Comparison of ENCODE assay signal across 18 mouse cellular contexts in genomic region chr12:31709665-31710064, GRCm38 (mm10). TPM values are rescaled to one million over a fixed set of nuclear protein-coding genes. Genes with fewer than 3 reads are reported as not detected.
DNase-seq lines count a peak whose midpoint lies in the region; ATAC-seq and TF ChIP-seq lines count a peak whose summit lies in the region.
"Had no signal": no experiment of that assay in that cellular context is flagged by ENCODE, and none has a peak within 500 bp of the region (broad histone marks: within the 10 kb centered on the region; RNA-seq: fewer than 3 reads in every experiment).

No protein-coding gene starts in this region.

- H3K79me2 ChIP-seq in heart, adult 2 months (replicated peaks; ENCODE audit: control insufficient read depth, insufficient read depth, low read length), result no peaks in the 10 kb centered on the region

- H3K4me1 ChIP-seq in heart, adult 2 months (ENCODE audit: control insufficient read depth, insufficient read depth, low read length), result no peaks in the 10 kb centered on the region
- H3K4me1 ChIP-seq in hindbrain, embryonic 13.5 days (replicated peaks), result peaks cover 15% of the 10 kb centered on the region
- H3K4me1 ChIP-seq in hindbrain, embryonic 11.5 days (replicated peaks; ENCODE audit: control insufficient read depth, insufficient read depth, low read length), result no peaks in the 10 kb centered on the region
- H3K4me1 ChIP-seq in hindbrain, postnatal 0 days (ENCODE audit: insufficient read depth, low read length), result 0 out of 2 replicates have a peak, but pooled peaks cover 6% of the 10 kb centered on the region
- H3K4me1 ChIP-seq in intestine, postnatal 0 days (replicated peaks; ENCODE audit: control insufficient read depth, insufficient read depth, low read length), result no peaks in the 10 kb centered on the region; the same call in 1 of the 2 replicates

- 73% methylated on average over 6 of the region's 6 CpGs for WGBS in heart, adult 2 months
- 73% methylated on average over 6 of the region's 6 CpGs for WGBS in hindbrain, embryonic 13.5 days
- 89% methylated on average over 6 of the region's 6 CpGs for WGBS in hindbrain, embryonic 11.5 days
- 62% methylated on average over 6 of the region's 6 CpGs for WGBS in hindbrain, postnatal 0 days
- 91% methylated on average over 6 of the region's 6 CpGs for WGBS in intestine, postnatal 0 days

- no peak for ATAC-seq in hindbrain, embryonic 13.5 days (ENCODE audit: low FRiP score)
- no peak for ATAC-seq in hindbrain, embryonic 11.5 days (ENCODE audit: low FRiP score)
- no peak for ATAC-seq in hindbrain, postnatal 0 days
- no peak for ATAC-seq in intestine, postnatal 0 days
- ATAC-seq: intestine, embryonic 16.5 days; lung, postnatal 0 days; Patski had no signal

- no peak for DNase-seq in heart, adult 2 months
- no peak for DNase-seq in heart, adult 9 months (ENCODE audit: low spot score in 2 of 2)
- no peak for DNase-seq in hindbrain, embryonic 11.5 days (ENCODE audit: low spot score)
- peak; percentile 50 for DNase-seq in brain, adult 2 months (ENCODE audit: low read depth, low spot score)
- peak; percentile 18 for DNase-seq in hindbrain, postnatal 0 days (ENCODE audit: low spot score)
- DNase-seq in gastrocnemius, adult 2 months, result no peak
- DNase-seq: B cell, adult 2 months; kidney, postnatal 25 days had no signal

- TF ChIP-seq CTCF in heart, adult 2 months (IDR thresholded peaks at IDR 0.05), result no peak
- no peak for TF ChIP-seq CTCF in hindbrain, postnatal 0 days (IDR thresholded peaks at IDR 0.05; ENCODE audit: low read depth)
- TF ChIP-seq CTCF in intestine, postnatal 0 days (IDR thresholded peaks at IDR 0.05; ENCODE audit: low read depth), result no peak
- TF ChIP-seq CTCF in gastrocnemius, adult 2 months (IDR thresholded peaks at IDR 0.05), result no peak

- 0 out of 2 replicates have a peak overlapping the region, but pooled peaks have one; percentile 1 for H3K4me3 ChIP-seq in heart, adult 2 months
- peak overlapping the region; percentile 9; the same call in 1 of the 2 replicates for H3K4me3 ChIP-seq in hindbrain, embryonic 13.5 days
- no peak overlapping the region for H3K4me3 ChIP-seq in hindbrain, embryonic 11.5 days (ENCODE audit: low read depth, low read length)
- H3K4me3 ChIP-seq in hindbrain, postnatal 0 days (ENCODE audit: low read length), result no peak overlapping the region; the same call in 1 of the 2 replicates
- H3K4me3 ChIP-seq in intestine, postnatal 0 days (ENCODE audit: low read depth, low read length), result no peak overlapping the region
- no peak overlapping the region for H3K4me3 ChIP-seq in gastrocnemius, adult 2 months
- H3K4me3 ChIP-seq: embryonic facial prominence, embryonic 13.5 days; limb, embryonic 12.5 days had no signal

- intact Hi-C loops in heart, adult 2 months (cut with DNase I), result loop anchor here (10.0 kb wide), 2 partner anchors 145 to 335 kb away; no protein-coding TSS in a partner anchor
- intact Hi-C loops in gastrocnemius, adult 2 months (cut with DNase I), result loop anchor here (10.0 kb wide), 1 partner anchor 335 kb away; no protein-coding TSS in a partner anchor

- peaks cover 9% of the 10 kb centered on the region for H3K36me3 ChIP-seq in heart, adult 2 months (ENCODE audit: control insufficient read depth, insufficient read depth, low read length)
- 0 out of 2 replicates have a peak, but pooled peaks cover 3% of the 10 kb centered on the region for H3K36me3 ChIP-seq in hindbrain, embryonic 13.5 days
- no peaks in the 10 kb centered on the region for H3K36me3 ChIP-seq in hindbrain, embryonic 11.5 days (ENCODE audit: control insufficient read depth, insufficient read depth, low read length)
- H3K36me3 ChIP-seq in hindbrain, postnatal 0 days (ENCODE audit: insufficient read depth, low read length), result no peaks in the 10 kb centered on the region
- H3K36me3 ChIP-seq in intestine, postnatal 0 days (ENCODE audit: control insufficient read depth, insufficient read depth), result no peaks in the 10 kb centered on the region
- H3K36me3 ChIP-seq: embryonic facial prominence, embryonic 13.5 days; limb, embryonic 12.5 days had no signal

- no peaks in the 10 kb centered on the region for H3K27me3 ChIP-seq in heart, adult 2 months (ENCODE audit: control insufficient read depth, insufficient read depth, low read length)
- no peaks in the 10 kb centered on the region for H3K27me3 ChIP-seq in hindbrain, embryonic 13.5 days
- H3K27me3 ChIP-seq in hindbrain, embryonic 11.5 days (ENCODE audit: control insufficient read depth, insufficient read depth, low read length), result no peaks in the 10 kb centered on the region
- H3K27me3 ChIP-seq in hindbrain, postnatal 0 days (ENCODE audit: insufficient read depth, low read length), result no peaks in the 10 kb centered on the region
- no peaks in the 10 kb centered on the region for H3K27me3 ChIP-seq in intestine, postnatal 0 days (replicated peaks; ENCODE audit: control insufficient read depth, insufficient read depth, low read length)
- H3K27me3 ChIP-seq: embryonic facial prominence, embryonic 13.5 days; limb, embryonic 12.5 days; Patski had no signal

- no peak for TF ChIP-seq POLR2A in heart, adult 2 months (IDR thresholded peaks at IDR 0.05; ENCODE audit: insufficient read depth, low read depth, low read length)

- TF ChIP-seq EP300 in heart, adult 2 months (IDR thresholded peaks at IDR 0.05; ENCODE audit: insufficient read depth, low read depth, low read length), result no peak

- H3K9ac ChIP-seq in heart, adult 2 months (ENCODE audit: low read depth, low read length), result 0 out of 2 replicates have a peak overlapping the region, but pooled peaks have one; percentile 38
- peak overlapping the region; percentile 15; the same call in 1 of the 2 replicates for H3K9ac ChIP-seq in hindbrain, embryonic 13.5 days
- H3K9ac ChIP-seq in hindbrain, embryonic 11.5 days (ENCODE audit: low read depth, low read length), result no peak overlapping the region
- H3K9ac ChIP-seq in hindbrain, postnatal 0 days (replicated peaks; ENCODE audit: low read length), result no peak overlapping the region
- H3K9ac ChIP-seq in intestine, postnatal 0 days (ENCODE audit: low read depth, low read length), result no peak overlapping the region
- H3K9ac ChIP-seq: embryonic facial prominence, embryonic 13.5 days; limb, embryonic 12.5 days; liver, embryonic 14.5 days had no signal

- H3K4me2 ChIP-seq in hindbrain, embryonic 13.5 days, result peak overlapping the region; percentile 53
- no peak overlapping the region for H3K4me2 ChIP-seq in hindbrain, embryonic 11.5 days (replicated peaks; ENCODE audit: low read depth, low read length)
- H3K4me2 ChIP-seq in hindbrain, postnatal 0 days (ENCODE audit: low read depth, low read length), result peak overlapping the region; percentile 56
- no peak overlapping the region for H3K4me2 ChIP-seq in intestine, postnatal 0 days (replicated peaks; ENCODE audit: low read depth)
- H3K4me2 ChIP-seq: embryonic facial prominence, embryonic 13.5 days; limb, embryonic 12.5 days had no signal

- H3K9me3 ChIP-seq in hindbrain, embryonic 13.5 days, result no peaks in the 10 kb centered on the region
- H3K9me3 ChIP-seq in hindbrain, embryonic 11.5 days (ENCODE audit: control insufficient read depth, low read length), result no peaks in the 10 kb centered on the region
- H3K9me3 ChIP-seq in hindbrain, postnatal 0 days (ENCODE audit: low read length), result no peaks in the 10 kb centered on the region
- no peaks in the 10 kb centered on the region for H3K9me3 ChIP-seq in intestine, postnatal 0 days (ENCODE audit: control insufficient read depth)
- H3K9me3 ChIP-seq: embryonic facial prominence, embryonic 13.5 days; limb, embryonic 12.5 days had no signal

- peak overlapping the region; percentile 49 for H3K27ac ChIP-seq in heart, adult 2 months
- no peak overlapping the region for H3K27ac ChIP-seq in hindbrain, embryonic 13.5 days
- no peak overlapping the region for H3K27ac ChIP-seq in hindbrain, embryonic 11.5 days (ENCODE audit: low read depth, low read length)
- H3K27ac ChIP-seq in hindbrain, postnatal 0 days, result no peak overlapping the region
- no peak overlapping the region for H3K27ac ChIP-seq in intestine, postnatal 0 days (ENCODE audit: low read depth, low read length)
- no peak overlapping the region for H3K27ac ChIP-seq in gastrocnemius, adult 2 months
- H3K27ac ChIP-seq: embryonic facial prominence, embryonic 13.5 days; limb, embryonic 12.5 days; liver, embryonic 14.5 days had no signal

RNA-seq across cellular contexts. Expression of gene Gpr22, which starts 4.1 kb away (rescaled TPM):
- 10 to 100 TPM; 19.0 to 29.6 TPM for total RNA-seq in heart, adult 2 months (2021)
- polyA plus RNA-seq in heart, adult 2 months (2012; rRNA removed), result 12.4 and 37.9 TPM in 2 replicates
- 16.7 and 17.0 TPM in 2 replicates for polyA plus RNA-seq in hindbrain, embryonic 13.5 days (2015; fragmentation: Nextera tagmentation; extraction: Ambion mirVana)
- 11.0 and 12.7 TPM in 2 replicates for polyA plus RNA-seq in hindbrain, embryonic 11.5 days (2014; fragmentation: Nextera tagmentation; extraction: Ambion mirVana)
- 19.4 and 24.7 TPM in 2 replicates for total RNA-seq in hindbrain, postnatal 0 days (2014; rRNA removed)
- 15.1 and 16.2 TPM in 2 replicates for polyA plus RNA-seq in hindbrain, postnatal 0 days (2015; fragmentation: Nextera tagmentation; extraction: Ambion mirVana)
- polyA plus RNA-seq in intestine, postnatal 0 days (2015; fragmentation: Nextera tagmentation; extraction: Ambion mirVana), result 3.2 and 3.5 TPM in 2 replicates
- not detected for total RNA-seq in gastrocnemius, adult 2 months (2021)
- total RNA-seq: gastrocnemius, postnatal 4 days; megakaryocyte-erythroid progenitor cell, adult 5-6 weeks had no signal

RNA-seq across cellular contexts. Expression of gene Cog5, which starts 55.0 kb away (rescaled TPM):
- total RNA-seq in heart, adult 2 months (2021), result 10 to 100 TPM; 55.8 to 58.3 TPM
- 24.7 and 48.2 TPM in 2 replicates for polyA plus RNA-seq in heart, adult 2 months (2012; rRNA removed)
- 32.2 and 34.7 TPM in 2 replicates for polyA plus RNA-seq in hindbrain, embryonic 13.5 days (2015; fragmentation: Nextera tagmentation; extraction: Ambion mirVana)
- polyA plus RNA-seq in hindbrain, embryonic 11.5 days (2014; fragmentation: Nextera tagmentation; extraction: Ambion mirVana), result 41.1 TPM in 2 replicates
- 38.3 and 46.9 TPM in 2 replicates for total RNA-seq in hindbrain, postnatal 0 days (2014; rRNA removed)
- 17.6 and 18.4 TPM in 2 replicates for polyA plus RNA-seq in hindbrain, postnatal 0 days (2015; fragmentation: Nextera tagmentation; extraction: Ambion mirVana)
- polyA plus RNA-seq in intestine, postnatal 0 days (2015; fragmentation: Nextera tagmentation; extraction: Ambion mirVana), result 16.4 and 19.1 TPM in 2 replicates
- 10 to 100 TPM; 29.2 to 31.7 TPM for total RNA-seq in gastrocnemius, adult 2 months (2021)

RNA-seq across cellular contexts. Expression of gene Dus4l, which starts 55.0 kb away (rescaled TPM):
- 1 to 10 TPM; 7.9 to 8.8 TPM for total RNA-seq in heart, adult 2 months (2021)
- 3.3 and 5.9 TPM in 2 replicates for polyA plus RNA-seq in heart, adult 2 months (2012; rRNA removed)
- 6.6 and 6.9 TPM in 2 replicates for polyA plus RNA-seq in hindbrain, embryonic 13.5 days (2015; fragmentation: Nextera tagmentation; extraction: Ambion mirVana)
- polyA plus RNA-seq in hindbrain, embryonic 11.5 days (2014; fragmentation: Nextera tagmentation; extraction: Ambion mirVana), result 9.3 and 13.2 TPM in 2 replicates
- 1.4 and 2.2 TPM in 2 replicates for total RNA-seq in hindbrain, postnatal 0 days (2014; rRNA removed)
- polyA plus RNA-seq in hindbrain, postnatal 0 days (2015; fragmentation: Nextera tagmentation; extraction: Ambion mirVana), result 7.7 and 8.7 TPM in 2 replicates
- polyA plus RNA-seq in intestine, postnatal 0 days (2015; fragmentation: Nextera tagmentation; extraction: Ambion mirVana), result 4.4 and 5.5 TPM in 2 replicates
- total RNA-seq in gastrocnemius, adult 2 months (2021), result 1 to 10 TPM; 3.2 to 5.7 TPM

Comparison
In these comparisons a context has a peak if more than half of its experiments do, and no peak if none do; other contexts are left out.
1. DNase-seq: peak in brain, adult 2 months (single experiment) and hindbrain, postnatal 0 days (single experiment); none in heart, adult 2 months (0 of 2), heart, adult 9 months (0 of 2), hindbrain, embryonic 11.5 days (single experiment) and gastrocnemius, adult 2 months (single experiment).
2. H3K4me3 ChIP-seq: peak in heart, adult 2 months (single experiment) and hindbrain, embryonic 13.5 days (single experiment); none in hindbrain, embryonic 11.5 days (single experiment), hindbrain, postnatal 0 days (single experiment), intestine, postnatal 0 days (single experiment) and gastrocnemius, adult 2 months (single experiment).
3. H3K9ac ChIP-seq: peak in heart, adult 2 months (single experiment) and hindbrain, embryonic 13.5 days (single experiment); none in hindbrain, embryonic 11.5 days (single experiment), hindbrain, postnatal 0 days (single experiment) and intestine, postnatal 0 days (single experiment).
4. H3K4me2 ChIP-seq: peak in hindbrain, embryonic 13.5 days (single experiment) and hindbrain, postnatal 0 days (single experiment); none in hindbrain, embryonic 11.5 days (single experiment) and intestine, postnatal 0 days (single experiment).